Mouse (Mus musculus): ENCODE measurements at regions not wholly inside any gene's neighbourhood (a gene's known extent, or its start where the extent isn't known, plus 50 kb on each side); places are given as distances from the start of the nearest gene placed in this dataset.

- TF ChIP-seq CTCF (IDR thresholded peaks at IDR 0.05; ENCODE audit: borderline replicate concordance, insufficient read depth, low read depth, low read length) (no peak), POLR2A (IDR thresholded peaks at IDR 0.05; ENCODE audit: borderline replicate concordance, insufficient read depth, low read length) (no peak)
These were observed 142.7 kb upstream of the Ctso start for GRCm38 (mm10) chr3:81789664-81790063.
